Mouse (Mus musculus): ENCODE data around the gene Rrp12.

DNA sequence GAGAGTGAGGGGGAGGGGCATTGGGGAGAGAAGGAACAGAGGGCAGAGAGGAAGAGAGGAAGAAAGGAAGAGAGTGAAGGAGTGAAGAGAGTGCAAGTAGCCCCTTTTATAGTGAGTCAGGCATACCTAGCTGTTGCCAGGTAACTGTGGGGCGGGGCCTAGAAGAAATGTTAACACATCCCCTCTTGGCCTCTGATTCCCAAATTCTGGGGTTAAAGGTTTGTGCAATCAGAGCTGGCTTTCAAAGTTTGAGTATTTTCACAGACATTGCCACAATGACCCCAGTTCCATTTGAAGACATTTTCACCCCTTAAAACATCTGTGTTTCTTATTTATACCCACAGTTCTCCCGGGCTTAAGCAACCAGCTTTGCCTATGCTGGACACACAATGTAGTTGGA lies 9.3 kb upstream of the Rrp12 start:
- TF ChIP-seq CTCF (IDR thresholded peaks at IDR 0.05; ENCODE audit: low read depth) (no peak), EP300 (IDR thresholded peaks at IDR 0.05; ENCODE audit: low read depth) (no peak)

Measured in liver, postnatal 0 days (tissue).